Mouse (Mus musculus): ENCODE results near the gene Mecom.

DNA sequence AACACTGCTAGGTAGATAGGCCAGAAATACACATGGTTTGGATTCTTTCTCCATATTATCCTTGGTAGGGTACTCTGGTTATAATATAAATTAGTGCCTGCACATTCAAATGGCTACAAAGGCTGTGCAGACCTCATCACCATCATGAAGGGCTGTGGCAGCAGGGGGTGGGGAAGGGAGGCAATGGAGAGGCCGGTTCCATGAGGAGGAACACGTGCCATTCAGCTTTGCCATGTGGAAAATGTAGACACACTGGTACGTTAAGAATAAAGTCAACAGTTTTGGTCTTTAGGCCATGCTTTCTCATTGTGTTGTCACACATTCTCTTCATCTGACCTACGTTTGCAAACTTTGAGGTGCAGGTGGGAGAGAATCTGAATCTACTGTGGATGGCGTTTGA lies 264.2 kb downstream of the Mecom start:
- no peak for TF ChIP-seq GATA1 (IDR thresholded peaks at IDR 0.05; ENCODE audit: low read length)
- TF ChIP-seq TAL1 (IDR thresholded peaks at IDR 0.05; ENCODE audit: low read length) = no peak
